Mouse (Mus musculus): ENCODE results near the gene Gm32802. TPM values are rescaled to one million over a fixed set of nuclear protein-coding genes. Genes with fewer than 3 reads are reported as not detected.
A peak's percentile ranks its signal among the peaks of the same experiment; 100 is the strongest.
"Not testable (repeated sequence)": the region's sequence is repeated elsewhere in the genome, so short reads cannot be mapped to it uniquely, and the experiment has no call there.

Gene Gm32802
- total RNA-seq (2021) = under 1 TPM; 0.66 to 0.78 TPM
- long read RNA-seq, experiment 1 = 0 reads
- long read RNA-seq, experiment 2 = 0 reads

DNA sequence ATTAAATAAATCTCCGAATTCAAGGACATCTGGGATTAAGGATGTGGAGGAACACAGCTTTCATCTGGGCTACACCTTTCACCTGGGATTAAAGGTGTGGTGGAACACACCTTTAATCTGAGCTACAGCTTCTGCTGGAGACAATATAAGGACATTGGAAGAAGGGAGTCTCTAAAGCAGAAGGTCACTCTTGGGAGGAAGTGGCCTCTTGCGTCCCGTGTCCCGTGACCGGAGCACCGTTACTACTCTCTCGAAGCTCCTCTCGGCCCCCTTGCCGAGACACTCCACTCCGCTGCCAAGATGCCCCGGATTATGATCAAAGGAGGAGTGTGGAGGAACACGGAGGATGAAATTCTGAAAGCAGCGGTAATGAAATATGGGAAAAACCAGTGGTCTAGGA is at the start of gene Gm32802:
Gene Gm32802, plus strand, starts transcription at position 301 of the 400 bp plus-strand sequence.
- DNase-seq (ENCODE audit: low spot score in 2 of 2) = not testable (repeated sequence)

DNA sequence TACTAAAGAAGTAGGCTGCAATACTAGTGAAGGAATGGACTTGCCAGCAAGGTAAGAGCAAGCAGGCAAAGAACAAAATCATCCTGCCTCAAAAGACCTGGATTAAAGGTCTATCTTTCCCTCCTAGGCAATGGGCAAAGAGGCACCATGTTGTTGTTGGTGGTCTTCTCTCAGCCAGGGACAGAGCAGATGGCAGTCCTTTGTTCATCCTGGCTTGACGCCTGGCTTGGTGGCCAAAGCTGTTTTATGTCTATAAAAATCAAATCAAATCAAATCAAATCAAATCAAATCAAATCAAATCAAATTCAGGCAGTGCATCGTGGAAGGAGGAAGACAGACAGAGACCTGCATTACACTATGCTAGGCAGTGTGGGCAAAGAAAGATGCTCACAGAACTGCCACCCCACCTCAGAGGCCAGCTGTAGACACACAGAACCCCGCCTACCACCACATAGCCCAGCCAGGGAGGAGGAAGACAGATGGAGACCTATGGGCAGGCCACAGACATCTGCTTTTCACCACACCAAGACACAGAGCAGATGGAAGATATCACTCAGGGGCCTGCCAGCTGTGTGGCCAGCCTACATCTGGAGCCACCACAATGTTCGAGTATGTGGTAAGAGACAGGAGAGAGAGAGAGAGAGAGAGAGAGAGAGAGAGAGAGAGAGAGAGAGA is 42.6 kb upstream of the Gm32802 start:
- DNase-seq (ENCODE audit: low spot score in 2 of 2) = not testable (repeated sequence)

DNA sequence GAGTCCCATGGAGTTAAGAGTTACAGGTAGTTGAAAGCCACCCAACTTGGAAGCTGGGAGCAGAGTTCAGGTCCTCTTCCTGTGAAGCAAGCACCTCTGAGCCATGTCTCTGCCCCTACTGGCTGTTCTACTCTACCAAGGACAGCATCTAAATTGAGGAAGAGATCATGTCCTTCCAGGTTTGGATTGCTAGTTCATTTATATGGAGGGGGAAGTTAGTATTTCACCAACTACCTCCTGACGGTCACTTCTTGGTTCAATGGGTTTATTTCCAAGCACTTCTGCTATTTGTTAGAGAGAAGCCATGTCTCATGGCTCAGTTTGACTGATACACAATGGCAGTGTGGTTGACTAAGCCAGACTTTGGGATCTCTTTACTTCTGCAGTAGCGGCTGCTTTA is 30.9 kb upstream of the Gm32802 start:
- DNase-seq (ENCODE audit: low spot score in 2 of 2) = not testable (repeated sequence)

DNA sequence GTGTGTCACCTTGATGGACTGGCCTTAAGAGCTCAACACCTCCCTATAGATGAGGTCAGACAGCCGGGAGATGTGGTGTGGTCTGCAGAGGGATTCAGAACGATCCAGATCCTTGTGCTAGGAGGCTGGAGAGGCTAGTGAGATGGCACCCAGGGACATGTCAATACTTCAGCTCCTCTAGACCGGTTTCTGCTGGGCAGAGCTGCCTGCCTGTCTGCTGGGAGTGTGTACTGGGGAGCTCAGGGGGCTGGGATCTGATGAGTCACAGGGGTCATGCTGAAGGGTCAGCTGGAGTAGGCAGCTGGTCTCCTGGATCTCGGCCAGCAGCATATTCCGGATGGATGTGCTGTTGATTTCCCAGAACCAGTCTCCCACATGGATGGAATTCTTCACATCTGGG is 25.9 kb upstream of the Gm32802 start:
- DNase-seq (ENCODE audit: low spot score in 2 of 2) = not testable (repeated sequence)

DNA sequence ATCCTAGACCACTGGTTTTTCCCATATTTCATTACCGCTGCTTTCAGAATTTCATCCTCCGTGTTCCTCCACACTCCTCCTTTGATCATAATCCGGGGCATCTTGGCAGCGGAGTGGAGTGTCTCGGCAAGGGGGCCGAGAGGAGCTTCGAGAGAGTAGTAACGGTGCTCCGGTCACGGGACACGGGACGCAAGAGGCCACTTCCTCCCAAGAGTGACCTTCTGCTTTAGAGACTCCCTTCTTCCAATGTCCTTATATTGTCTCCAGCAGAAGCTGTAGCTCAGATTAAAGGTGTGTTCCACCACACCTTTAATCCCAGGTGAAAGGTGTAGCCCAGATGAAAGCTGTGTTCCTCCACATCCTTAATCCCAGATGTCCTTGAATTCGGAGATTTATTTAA is 17.8 kb upstream of the Gm32802 start, which contains the start of gene Gm32717:
Gene Gm32717, minus strand, starts transcription at position 101 of the 400 bp plus-strand sequence.
- not testable (repeated sequence) for DNase-seq (ENCODE audit: low spot score in 2 of 2)

DNA sequence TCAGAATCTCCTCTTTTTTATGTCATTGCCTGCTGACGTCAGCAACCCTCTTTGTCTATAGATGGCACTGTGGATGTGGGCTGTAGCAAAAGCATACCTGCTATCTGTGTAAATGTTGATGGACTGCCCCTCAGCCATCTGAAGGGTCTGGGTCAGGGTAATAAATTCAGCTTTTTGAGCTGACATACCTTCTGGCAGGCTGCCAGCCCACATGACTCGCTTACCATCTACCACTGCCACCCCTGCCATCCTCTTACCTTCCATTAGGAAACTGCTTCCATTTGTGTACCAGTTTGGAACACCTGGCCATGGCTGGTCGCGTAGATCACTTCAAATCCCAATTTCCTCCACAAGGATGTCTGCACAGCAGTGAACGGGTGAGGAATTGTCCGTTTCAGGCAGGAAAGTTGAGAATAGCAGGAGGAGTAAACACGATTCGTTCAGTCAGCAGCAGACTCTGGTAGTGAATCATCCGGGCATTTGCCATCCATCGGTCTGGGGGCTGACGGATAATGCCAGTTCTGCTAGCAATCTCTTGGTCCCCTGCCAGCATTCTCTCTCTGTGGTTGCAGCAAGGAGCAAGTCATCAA is 9.4 kb upstream of the Gm32802 start:
- DNase-seq (ENCODE audit: low spot score in 2 of 2) = not testable (repeated sequence)

DNA sequence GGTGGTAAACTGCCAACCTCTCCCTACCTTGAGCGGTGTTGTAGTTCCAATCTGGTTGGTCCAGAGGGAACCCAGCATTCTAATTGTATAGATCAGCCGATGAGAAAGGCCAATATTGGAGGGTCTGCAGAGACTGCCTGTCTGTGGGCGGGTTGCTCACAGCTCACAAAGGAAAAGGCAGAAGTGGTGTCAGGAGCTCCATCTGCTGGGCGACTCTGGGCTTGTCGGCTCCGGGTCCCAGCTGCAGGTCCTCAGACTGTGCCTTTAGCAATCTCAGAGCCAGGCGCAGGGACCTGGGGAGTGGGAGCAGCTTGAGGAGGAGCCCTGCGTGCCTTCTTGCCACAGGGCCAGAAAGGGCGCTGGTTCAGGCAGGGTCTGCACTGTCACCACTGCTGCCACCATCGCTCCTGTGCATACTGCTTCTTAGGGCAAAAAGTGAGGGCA is 7.6 kb upstream of the Gm32802 start:
- peak in 1 of 2 experiments; percentile 16 for DNase-seq (ENCODE audit: low spot score in 2 of 2)

DNA sequence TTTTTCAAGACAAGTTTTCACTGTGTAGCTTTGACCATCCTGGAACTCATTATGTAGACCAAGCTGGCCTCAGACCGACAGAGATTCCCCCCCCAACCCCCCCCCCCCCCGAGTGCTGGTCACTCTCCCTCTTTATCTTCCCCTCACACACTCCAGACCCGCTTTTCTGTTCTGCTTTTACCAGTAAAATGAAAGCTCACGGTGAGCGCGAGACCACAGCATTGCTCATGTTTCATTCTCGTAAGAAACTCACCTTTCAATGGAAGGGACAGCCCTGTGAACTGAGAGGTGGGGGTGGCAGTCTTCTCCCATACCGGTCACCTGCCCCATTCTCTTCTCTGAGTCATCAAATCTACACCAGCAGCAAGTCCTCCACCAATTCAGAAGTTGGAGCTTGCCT is 10.3 kb downstream of the Gm32802 start:
- not testable (repeated sequence) for DNase-seq (ENCODE audit: low spot score in 2 of 2)

DNA sequence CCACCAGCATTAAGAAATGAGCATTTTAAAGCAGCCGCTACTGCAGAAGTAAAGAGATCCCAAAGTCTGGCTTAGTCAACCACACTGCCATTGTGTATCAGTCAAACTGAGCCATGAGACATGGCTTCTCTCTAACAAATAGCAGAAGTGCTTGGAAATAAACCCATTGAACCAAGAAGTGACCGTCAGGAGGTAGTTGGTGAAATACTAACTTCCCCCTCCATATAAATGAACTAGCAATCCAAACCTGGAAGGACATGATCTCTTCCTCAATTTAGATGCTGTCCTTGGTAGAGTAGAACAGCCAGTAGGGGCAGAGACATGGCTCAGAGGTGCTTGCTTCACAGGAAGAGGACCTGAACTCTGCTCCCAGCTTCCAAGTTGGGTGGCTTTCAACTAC is 12.9 kb downstream of the Gm32802 start:
- not testable (repeated sequence) for DNase-seq (ENCODE audit: low spot score in 2 of 2)

DNA sequence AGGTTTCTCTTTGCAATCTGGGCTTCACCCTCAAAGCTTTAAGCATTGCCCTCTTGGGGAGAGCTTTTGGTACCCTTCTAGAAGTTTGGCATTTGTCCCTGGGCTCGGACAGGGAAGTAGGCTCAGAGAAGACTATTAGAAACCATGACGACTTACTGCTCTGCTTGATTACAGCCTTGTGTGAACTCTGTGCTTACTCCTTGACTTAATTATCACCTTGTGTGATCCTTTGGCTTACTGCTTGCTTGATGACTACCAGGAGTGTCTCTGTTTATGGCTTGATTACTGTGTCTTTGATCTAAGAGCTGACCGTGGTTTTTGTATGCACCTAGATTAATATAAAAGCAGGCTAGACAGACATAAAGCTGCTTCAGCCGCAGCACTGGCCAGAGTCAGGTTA is 19.6 kb downstream of the Gm32802 start:
- not testable (repeated sequence) for DNase-seq (ENCODE audit: low spot score in 2 of 2)

DNA sequence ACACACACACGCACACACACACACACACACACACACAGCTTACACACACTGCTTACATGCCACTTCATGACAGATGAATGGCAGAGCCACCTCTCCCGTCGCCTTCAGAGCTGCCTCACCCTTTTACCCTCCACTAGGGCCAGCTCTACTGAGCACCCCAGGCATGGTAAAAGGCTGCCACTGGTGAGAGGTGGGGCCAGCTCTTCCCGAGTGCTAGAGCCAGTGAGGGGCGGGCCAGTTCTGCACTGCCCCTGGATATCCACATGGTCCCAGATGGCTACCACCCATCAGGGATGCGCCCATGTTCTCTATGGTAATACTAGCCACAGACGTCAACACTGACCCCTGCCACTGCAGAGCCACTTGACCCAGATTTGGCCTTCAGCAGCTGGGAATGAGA is 24.1 kb downstream of the Gm32802 start:
- DNase-seq (ENCODE audit: low spot score in 2 of 2) = not testable (repeated sequence)

DNA sequence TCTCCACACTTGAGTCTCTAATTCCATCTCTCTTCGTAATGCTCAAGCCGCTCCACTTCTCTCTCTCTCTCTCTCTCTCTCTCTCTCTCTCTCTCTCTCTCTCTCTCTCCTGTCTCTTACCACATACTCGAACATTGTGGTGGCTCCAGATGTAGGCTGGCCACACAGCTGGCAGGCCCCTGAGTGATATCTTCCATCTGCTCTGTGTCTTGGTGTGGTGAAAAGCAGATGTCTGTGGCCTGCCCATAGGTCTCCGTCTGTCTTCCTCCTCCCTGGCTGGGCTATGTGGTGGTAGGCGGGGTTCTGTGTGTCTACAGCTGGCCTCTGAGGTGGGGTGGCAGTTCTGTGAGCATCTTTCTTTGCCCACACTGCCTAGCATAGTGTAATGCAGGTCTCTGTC is 24.5 kb downstream of the Gm32802 start:
- not testable (repeated sequence) for DNase-seq (ENCODE audit: low spot score in 2 of 2)

DNA sequence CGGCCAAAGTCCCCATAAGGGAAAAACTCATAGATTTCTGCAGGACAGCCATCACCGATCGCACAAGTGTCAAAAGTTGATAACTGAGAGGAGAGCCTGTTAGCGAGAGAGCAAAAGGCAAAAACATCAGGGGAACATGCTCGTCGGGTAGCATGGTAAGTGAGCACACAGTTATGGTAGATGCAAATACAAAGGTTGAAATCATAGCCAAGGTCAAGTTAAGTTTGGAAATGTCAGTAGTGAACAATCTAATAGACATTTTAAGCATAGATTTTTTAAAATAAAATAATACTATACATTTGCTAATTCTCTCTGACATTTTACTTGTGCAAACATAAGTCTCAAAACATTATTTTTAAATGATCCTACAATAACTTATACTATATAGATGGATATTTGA is 36.5 kb downstream of the Gm32802 start, which contains the start of gene Iltifb:
Gene Iltifb, minus strand, starts transcription at position 101 of the 400 bp plus-strand sequence.
- DNase-seq (ENCODE audit: low spot score in 2 of 2) = no peak

DNA sequence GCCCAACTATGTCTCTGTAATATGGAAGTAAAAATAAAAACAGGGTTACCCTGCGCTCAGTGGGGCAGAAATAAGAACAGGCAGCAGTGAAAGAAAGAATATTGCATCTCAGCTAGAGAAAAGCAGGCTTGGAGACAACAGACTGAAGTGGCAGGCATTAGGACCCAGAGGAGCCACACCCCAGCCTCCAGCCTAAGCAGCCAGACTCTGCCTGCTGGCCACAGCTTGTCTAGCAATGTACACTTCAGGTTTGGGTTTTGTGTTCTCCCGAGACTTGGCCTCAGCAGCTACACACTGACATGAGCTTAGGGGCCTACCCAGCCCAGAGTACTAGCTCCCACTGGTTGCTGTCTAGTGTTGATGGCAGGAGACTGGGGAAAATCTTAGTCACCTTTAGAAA is 43.6 kb downstream of the Gm32802 start:
- not testable (repeated sequence) for DNase-seq (ENCODE audit: low spot score in 2 of 2)

Other genes with a start within 250 kb of the Gm32802 start
- gene Mdm1, start 116.9 kb upstream of the Gm32802 start, total RNA-seq (2021) = 1 to 10 TPM; 7.6 to 9.6 TPM
- gene Il22, start 53.7 kb upstream of the Gm32802 start, total RNA-seq (2021) = not detected
- under 1 TPM; 0.66 to 0.78 TPM for gene Gm32717, start 17.9 kb upstream of the Gm32802 start, total RNA-seq (2021)
- gene Iltifb, start 36.4 kb downstream of the Gm32802 start, total RNA-seq (2021) = not detected
- not detected for gene Gm9040, start 68.3 kb downstream of the Gm32802 start, total RNA-seq (2021)
- gene Gm9044, start 73.7 kb downstream of the Gm32802 start, total RNA-seq (2021) = not detected
- not detected for gene Gm9045, start 79.1 kb downstream of the Gm32802 start, total RNA-seq (2021)
- not detected for gene Gm9046, start 84.6 kb downstream of the Gm32802 start, total RNA-seq (2021)
- gene Gm9048, start 90.0 kb downstream of the Gm32802 start, total RNA-seq (2021) = not detected
- gene Gm9049, start 95.4 kb downstream of the Gm32802 start, total RNA-seq (2021) = not detected
- gene Ifng, start 182.4 kb downstream of the Gm32802 start, total RNA-seq (2021) = not detected